ENCODE assay signal across 8 mouse cellular contexts in the genomic region with DNA sequence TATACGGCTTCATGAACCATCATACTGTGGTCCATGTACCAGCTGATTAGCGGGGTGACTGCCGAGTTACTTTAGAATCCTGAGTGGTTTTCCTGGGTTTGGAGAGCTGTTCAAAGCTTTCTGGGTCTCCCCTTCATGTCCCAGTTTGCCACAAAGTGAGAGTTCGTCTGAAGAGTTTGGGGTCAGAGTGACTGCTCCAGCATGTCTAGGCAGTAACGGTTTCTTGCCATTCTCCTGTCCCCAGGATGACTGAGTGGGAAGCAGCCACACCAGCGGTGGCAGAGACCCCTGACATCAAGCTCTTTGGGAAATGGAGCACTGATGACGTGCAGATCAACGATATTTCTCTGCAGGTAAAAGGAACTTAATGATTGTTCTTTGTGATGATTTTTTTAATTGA. TPM values are rescaled to one million over a fixed set of nuclear protein-coding genes. Genes with fewer than 3 reads are reported as not detected.
DNase-seq lines count a peak whose midpoint lies in the region; ATAC-seq and TF ChIP-seq lines count a peak whose summit lies in the region.

No protein-coding gene starts in this region.

- TF ChIP-seq EP300 in liver, embryonic 14.5 days (IDR thresholded peaks at IDR 0.05; ENCODE audit: low read depth) = no peak

- DNase-seq in heart, adult 9 months (ENCODE audit: low spot score in 2 of 2) = no peak
- no peak for DNase-seq in liver, embryonic 14.5 days (ENCODE audit: low read depth in 3 of 3, low spot score in 3 of 3)
- no peak for DNase-seq in urinary bladder, postnatal 10 days (ENCODE audit: low spot score)
- DNase-seq in retina, embryonic 14.5 days (ENCODE audit: low spot score) = no peak
- no peak for DNase-seq in retina, postnatal 1 day

- peak overlapping the region; percentile 98 for H3ac ChIP-seq in C2C12 (ENCODE audit: control insufficient read depth, insufficient read length, low read depth)

- peak overlapping the region; percentile 96 for H3K9ac ChIP-seq in heart, embryonic 11.5 days (ENCODE audit: low read depth, low read length)
- peak overlapping the region; percentile 83 for H3K9ac ChIP-seq in forebrain, embryonic 12.5 days
- peak overlapping the region; percentile 88 for H3K9ac ChIP-seq in liver, embryonic 14.5 days (replicated peaks)

- peaks cover 8% of the 10 kb centered on the region; the same call in 1 of the 2 replicates for H3K4me1 ChIP-seq in heart, embryonic 11.5 days (ENCODE audit: control insufficient read depth, insufficient read depth, low read length)
- H3K4me1 ChIP-seq in forebrain, embryonic 12.5 days = peaks cover 19% of the 10 kb centered on the region
- H3K4me1 ChIP-seq in liver, embryonic 14.5 days (replicated peaks; ENCODE audit: control insufficient read depth in 2 of 2, insufficient read depth in 2 of 2, low read length in 1 of 2) = peaks cover 12 to 14% of the 10 kb centered on the region in 2 experiments

- 2% methylated on average over 8 of the region's 8 CpGs for WGBS in heart, embryonic 11.5 days (ENCODE audit: insufficient replicate concordance)
- WGBS in forebrain, embryonic 12.5 days = 4% methylated on average over 8 of the region's 8 CpGs
- under 1% methylated on average over 8 of the region's 8 CpGs for WGBS in liver, embryonic 14.5 days (ENCODE audit: insufficient replicate concordance)

- TF ChIP-seq CTCF in C2C12 (IDR thresholded peaks at IDR 0.05; ENCODE audit: control insufficient read depth, insufficient read depth, insufficient read length) = no peak
- TF ChIP-seq CTCF in liver, embryonic 14.5 days (IDR thresholded peaks at IDR 0.05; ENCODE audit: low read depth) = no peak

- no peaks in the 10 kb centered on the region for H3K9me3 ChIP-seq in heart, embryonic 11.5 days (replicated peaks; ENCODE audit: control insufficient read depth, low read length)
- H3K9me3 ChIP-seq in forebrain, embryonic 12.5 days = no peaks in the 10 kb centered on the region
- no peaks in the 10 kb centered on the region for H3K9me3 ChIP-seq in liver, embryonic 14.5 days (ENCODE audit: control insufficient read depth, low read length)

- no peaks in the 10 kb centered on the region for H3K27me3 ChIP-seq in heart, embryonic 11.5 days (ENCODE audit: control insufficient read depth, insufficient read depth, low read length)
- H3K27me3 ChIP-seq in C2C12 (ENCODE audit: control insufficient read depth, insufficient read depth, insufficient read length) = no peaks in the 10 kb centered on the region
- H3K27me3 ChIP-seq in forebrain, embryonic 12.5 days = peaks cover 25% of the 10 kb centered on the region
- no peaks in the 10 kb centered on the region for H3K27me3 ChIP-seq in liver, embryonic 14.5 days (ENCODE audit: control insufficient read depth, insufficient read depth, low read length)

- no peak for ATAC-seq in heart, embryonic 11.5 days (replicated peaks; ENCODE audit: insufficient number of reproducible peaks, low FRiP score, low TSS enrichment)
- ATAC-seq in forebrain, embryonic 12.5 days (ENCODE audit: low FRiP score) = 0 out of 2 replicates have a peak, but pooled peaks have one; percentile 0
- ATAC-seq in liver, embryonic 14.5 days (ENCODE audit: insufficient read depth) = no peak

- peak overlapping the region; percentile 97 for H3K4me2 ChIP-seq in heart, embryonic 11.5 days
- H3K4me2 ChIP-seq in forebrain, embryonic 12.5 days = peak overlapping the region; percentile 93
- peak overlapping the region; percentile 85 for H3K4me2 ChIP-seq in liver, embryonic 14.5 days (ENCODE audit: low read depth)

- H3K36me3 ChIP-seq in heart, embryonic 11.5 days (ENCODE audit: control insufficient read depth, insufficient read depth, low read length) = peaks cover 31% of the 10 kb centered on the region
- H3K36me3 ChIP-seq in C2C12 (ENCODE audit: control insufficient read depth, insufficient read depth) = peaks cover 45% of the 10 kb centered on the region
- peaks cover 45% of the 10 kb centered on the region for H3K36me3 ChIP-seq in forebrain, embryonic 12.5 days (replicated peaks)
- H3K36me3 ChIP-seq in liver, embryonic 14.5 days (replicated peaks; ENCODE audit: control insufficient read depth, insufficient read depth, low read depth) = peaks cover 40% of the 10 kb centered on the region

- peaks cover 34% of the 10 kb centered on the region for H3K79me2 ChIP-seq in C2C12 (ENCODE audit: control insufficient read depth, insufficient read depth)

- peak overlapping the region; percentile 35; the same call in 1 of the 2 replicates for H3K27ac ChIP-seq in heart, embryonic 11.5 days (ENCODE audit: low read depth, low read length)
- H3K27ac ChIP-seq in forebrain, embryonic 12.5 days = 0 out of 2 replicates have a peak overlapping the region, but pooled peaks have one; percentile 19
- H3K27ac ChIP-seq in liver, embryonic 14.5 days = peak overlapping the region; percentile 32

- peaks cover 31% of the 10 kb centered on the region for H3K79me3 ChIP-seq in C2C12 (ENCODE audit: low read depth)

- H3K4me3 ChIP-seq in heart, embryonic 11.5 days (ENCODE audit: low read depth, low read length) = peak overlapping the region; percentile 99
- peak overlapping the region; percentile 75 for H3K4me3 ChIP-seq in C2C12 (ENCODE audit: insufficient read depth, poor library complexity, severe bottlenecking)
- peak overlapping the region; percentile 88 for H3K4me3 ChIP-seq in forebrain, embryonic 12.5 days (replicated peaks)
- peak overlapping the region; percentile 92 to 98 for H3K4me3 ChIP-seq in liver, embryonic 14.5 days (ENCODE audit: insufficient read depth in 1 of 2, low read depth in 2 of 2, low read length in 2 of 2)

TF ChIP-seq in C2C12, 6 proteins besides CTCF, POLR2A, EP300 and RAD21:
- TF ChIP-seq CEBPB (IDR thresholded peaks at IDR 0.05; ENCODE audit: low read depth) = no peak
- no peak for TF ChIP-seq FOSL1 (IDR thresholded peaks at IDR 0.05; ENCODE audit: insufficient read depth, low read length, poor library complexity, severe bottlenecking)
- TF ChIP-seq USF1 (IDR thresholded peaks at IDR 0.05; ENCODE audit: low read depth) = no peak
- no peak for TF ChIP-seq MYOD1 (IDR thresholded peaks at IDR 0.05; ENCODE audit: control insufficient read depth, insufficient read length, low read depth)
- no peak for TF ChIP-seq MYOG (IDR thresholded peaks at IDR 0.05; ENCODE audit: control insufficient read depth, extremely low read depth, insufficient read length)
- no peak for TF ChIP-seq MAX (IDR thresholded peaks at IDR 0.05)

RNA-seq across cellular contexts. Expression of gene Rps5, which starts 0.6 kb away (rescaled TPM):
- 659 and 704 TPM in 2 replicates for polyA plus RNA-seq in heart, embryonic 11.5 days (2014; fragmentation: Nextera tagmentation; extraction: Ambion mirVana)
- 3,397 TPM for polyA plus RNA-seq in C2C12 (2012; fragmentation: generic; extraction: Trizol)
- polyA plus RNA-seq in forebrain, embryonic 12.5 days (2016; fragmentation: Nextera tagmentation; extraction: Ambion mirVana) = 585 and 638 TPM in 2 replicates
- 1,715 and 1,748 TPM in 2 replicates for polyA plus RNA-seq in liver, embryonic 14.5 days (2012; rRNA removed)
- polyA plus RNA-seq in liver, embryonic 14.5 days (2014; fragmentation: Nextera tagmentation; extraction: Ambion mirVana) = 863 and 876 TPM in 2 replicates

RNA-seq across cellular contexts. Expression of gene Rnf225, which starts 4.5 kb away (rescaled TPM):
- polyA plus RNA-seq in heart, embryonic 11.5 days (2014; fragmentation: Nextera tagmentation; extraction: Ambion mirVana) = 0.53 and 0.65 TPM in 2 replicates
- polyA plus RNA-seq in C2C12 (2012; fragmentation: generic; extraction: Trizol) = 1.6 TPM
- 0.81 and 0.83 TPM in 2 replicates for polyA plus RNA-seq in forebrain, embryonic 12.5 days (2016; fragmentation: Nextera tagmentation; extraction: Ambion mirVana)
- polyA plus RNA-seq in liver, embryonic 14.5 days (2012; rRNA removed) = 0.55 TPM in 2 replicates
- 0.09 and 0.15 TPM in 2 replicates for polyA plus RNA-seq in liver, embryonic 14.5 days (2014; fragmentation: Nextera tagmentation; extraction: Ambion mirVana)

RNA-seq across cellular contexts. Expression of gene Zscan22, which starts 25.1 kb away (rescaled TPM):
- 14.5 and 17.0 TPM in 2 replicates for polyA plus RNA-seq in heart, embryonic 11.5 days (2014; fragmentation: Nextera tagmentation; extraction: Ambion mirVana)
- 5.1 TPM for polyA plus RNA-seq in C2C12 (2012; fragmentation: generic; extraction: Trizol)
- 13.8 and 15.8 TPM in 2 replicates for polyA plus RNA-seq in forebrain, embryonic 12.5 days (2016; fragmentation: Nextera tagmentation; extraction: Ambion mirVana)
- polyA plus RNA-seq in liver, embryonic 14.5 days (2012; rRNA removed) = 3.8 and 3.9 TPM in 2 replicates
- 3.9 and 5.1 TPM in 2 replicates for polyA plus RNA-seq in liver, embryonic 14.5 days (2014; fragmentation: Nextera tagmentation; extraction: Ambion mirVana)

RNA-seq across cellular contexts. Expression of gene Zfp128, which starts 41.8 kb away (rescaled TPM):
- polyA plus RNA-seq in heart, embryonic 11.5 days (2014; fragmentation: Nextera tagmentation; extraction: Ambion mirVana) = 2.8 and 3.6 TPM in 2 replicates
- polyA plus RNA-seq in C2C12 (2012; fragmentation: generic; extraction: Trizol) = 0.92 TPM
- 6.0 and 6.2 TPM in 2 replicates for polyA plus RNA-seq in forebrain, embryonic 12.5 days (2016; fragmentation: Nextera tagmentation; extraction: Ambion mirVana)
- 0.49 and 0.54 TPM in 2 replicates for polyA plus RNA-seq in liver, embryonic 14.5 days (2012; rRNA removed)
- polyA plus RNA-seq in liver, embryonic 14.5 days (2014; fragmentation: Nextera tagmentation; extraction: Ambion mirVana) = 0.39 and 1.0 TPM in 2 replicates

RNA-seq across cellular contexts. Expression of gene Zfp324, which starts 42.9 kb away (rescaled TPM):
- 6.8 and 7.1 TPM in 2 replicates for polyA plus RNA-seq in heart, embryonic 11.5 days (2014; fragmentation: Nextera tagmentation; extraction: Ambion mirVana)
- polyA plus RNA-seq in C2C12 (2012; fragmentation: generic; extraction: Trizol) = 4.6 TPM
- polyA plus RNA-seq in forebrain, embryonic 12.5 days (2016; fragmentation: Nextera tagmentation; extraction: Ambion mirVana) = 11.3 and 12.4 TPM in 2 replicates
- 1.7 and 1.8 TPM in 2 replicates for polyA plus RNA-seq in liver, embryonic 14.5 days (2012; rRNA removed)
- polyA plus RNA-seq in liver, embryonic 14.5 days (2014; fragmentation: Nextera tagmentation; extraction: Ambion mirVana) = 2.0 and 2.4 TPM in 2 replicates
